Mouse (Mus musculus): ENCODE measurements at regions not wholly inside any gene's neighbourhood (a gene's known extent, or its start where the extent isn't known, plus 50 kb on each side); places are given as distances from the start of the nearest gene placed in this dataset.

GRCm38 (mm10) chr15:38433386-38433785, 1008.0 kb downstream of the 4930447A16Rik start:
- TF ChIP-seq CTCF (conservative IDR thresholded peaks at IDR 0.05; ENCODE audit: low read length) (no peak), POU5F1 (IDR thresholded peaks at IDR 0.05; ENCODE audit: borderline replicate concordance, low read length) (no peak)

Data from E14TG2a.4 (cell line).